Mouse (Mus musculus) layer of hippocampus, adult 2 months (tissue): Measurements from ENCODE around the gene Ppp1r16b. TPM values are rescaled to one million over a fixed set of nuclear protein-coding genes. Genes with fewer than 3 reads are reported as not detected.
A peak's percentile ranks its signal among the peaks of the same experiment; 100 is the strongest.

Experiments used
- DNase-seq, 2 experiments: peaks; one replicate each; pipeline ENCODE4 v3.0.0; 2022; ENCODE audit warnings: low spot score in 2 of 2
- H3K27ac ChIP-seq: fragments of 200-600 bp; 2 replicates; pipeline ENCODE4 v1.8.1; 2022
- H3K4me3 ChIP-seq: fragments of 200-600 bp; 2 replicates; pipeline ENCODE4 v1.8.1; 2022; ENCODE audit warnings: mild to moderate bottlenecking
- CTCF ChIP-seq: fragments of 200-600 bp; conservative IDR thresholded peaks from 2 replicates; pipeline ENCODE4 v1.8.1; 2022; ENCODE audit warnings: antibody characterized with exemption, mild to moderate bottlenecking, moderate library complexity
- total RNA-seq, 2 experiments: library from RNA; stranded (reverse); gene quantifications; 2 replicates each; pipeline ENCODE4 v1.2.3; 2021

Gene Ppp1r16b
- total RNA-seq, 2 experiments from 2014 or later = 147 to 150 TPM

- no peak for TF ChIP-seq CTCF
- H3K4me3 ChIP-seq = peak overlapping the region; percentile 95
- DNase-seq = no peak
- peak overlapping the region; percentile 98 for H3K27ac ChIP-seq
Measured at GRCm38 (mm10) chr2:158670571-158670970, 5.4 kb downstream of the Ppp1r16b start.

GRCm38 (mm10) chr2:158672829-158673228, 7.6 kb downstream of the Ppp1r16b start:
- no peak for TF ChIP-seq CTCF
- DNase-seq = no peak
- peak overlapping the region; percentile 83 for H3K27ac ChIP-seq
- peak overlapping the region; percentile 22; the same call in 1 of the 2 replicates for H3K4me3 ChIP-seq

DNA sequence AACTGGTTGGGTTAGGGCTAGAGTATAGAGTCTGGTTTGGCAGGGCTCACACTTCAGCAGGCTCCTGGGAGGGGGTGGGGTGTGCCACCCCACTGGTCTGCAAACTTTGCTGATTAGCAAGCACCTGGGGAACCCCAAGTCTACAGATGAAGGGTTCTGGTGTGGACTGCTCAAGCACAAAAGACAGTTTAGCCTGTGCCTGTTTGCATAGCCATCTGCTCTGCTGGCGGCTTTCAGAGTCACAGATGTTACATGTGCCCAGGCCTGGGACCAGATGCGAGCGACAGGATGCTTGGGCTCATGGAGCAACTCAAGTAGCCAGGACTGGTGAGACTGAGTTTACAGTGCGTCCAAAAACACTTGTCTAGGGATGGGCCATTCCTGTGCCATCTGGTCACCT, 8.3 kb downstream of the Ppp1r16b start:
- TF ChIP-seq CTCF = no peak
- no peak for DNase-seq
- Histone ChIP-seq H3K4me3 (peak overlapping the region; percentile 13; the same call in 1 of the 2 replicates), H3K27ac (peak overlapping the region; percentile 83)

DNA sequence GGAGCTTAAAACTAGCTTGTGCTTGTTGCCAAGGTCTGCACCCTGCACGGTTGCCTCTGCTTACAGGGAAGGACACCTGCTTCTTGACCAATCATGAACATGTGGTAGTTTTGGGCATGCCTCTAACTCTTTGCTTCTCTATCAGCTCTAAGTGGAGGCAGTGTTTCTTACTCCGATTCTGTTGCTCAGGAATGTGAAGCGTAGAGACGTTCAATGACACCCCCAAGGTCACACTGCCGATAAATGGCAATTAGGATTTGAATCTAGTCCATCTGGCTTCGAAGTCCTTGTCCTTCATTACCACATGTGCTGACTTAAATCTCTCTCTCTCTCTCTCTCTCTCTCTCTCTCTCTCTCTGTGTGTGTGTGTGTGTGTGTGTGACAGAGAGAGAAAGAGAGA, 8.9 kb downstream of the Ppp1r16b start:
- DNase-seq = no peak
- Histone ChIP-seq H3K27ac (peak overlapping the region; percentile 83; the same call in 1 of the 2 replicates), H3K4me3 (no peak overlapping the region)
- no peak for TF ChIP-seq CTCF

DNA sequence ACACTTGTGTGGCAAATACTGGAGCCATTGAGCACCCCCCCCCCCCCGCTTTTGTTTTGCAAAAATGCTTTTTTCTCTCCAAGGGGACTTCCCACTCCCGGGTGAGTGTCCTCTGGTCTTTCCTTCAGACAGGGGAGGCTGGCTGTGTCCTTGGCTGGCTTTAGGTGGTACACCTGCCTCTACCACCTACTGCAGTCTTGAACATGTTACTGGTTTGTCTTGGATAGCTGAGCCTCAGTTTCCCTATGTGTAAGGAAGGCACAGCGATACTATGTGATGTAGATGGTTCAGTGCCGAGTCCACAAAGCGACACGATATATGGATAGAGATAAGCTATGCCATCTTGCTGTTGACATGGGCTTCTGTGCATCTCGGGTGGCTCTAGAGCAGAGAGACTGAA, 9.6 kb downstream of the Ppp1r16b start:
- H3K4me3 ChIP-seq = no peak overlapping the region
- no peak for TF ChIP-seq CTCF
- peak overlapping the region; percentile 32; the same call in 1 of the 2 replicates for H3K27ac ChIP-seq
- no peak for DNase-seq

DNA sequence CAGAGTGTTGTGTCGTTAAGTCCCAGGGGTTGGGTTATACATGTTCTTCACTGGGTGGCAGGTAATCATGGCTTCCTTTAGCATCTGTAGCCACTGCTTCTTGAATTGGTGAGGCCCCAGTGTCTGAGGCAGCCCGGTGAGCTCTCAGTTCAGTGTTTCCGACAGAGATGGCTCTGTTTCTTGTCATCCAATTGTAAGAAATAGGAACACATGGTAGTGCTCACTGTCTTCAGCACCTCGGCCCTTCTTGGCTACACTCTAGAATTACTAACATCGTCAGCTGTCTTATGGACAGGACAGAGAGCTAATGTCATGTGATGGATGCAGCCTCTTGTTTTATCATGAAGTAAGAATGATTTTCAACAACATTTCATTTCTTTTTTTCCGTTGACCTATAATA, 10.0 kb downstream of the Ppp1r16b start:
- H3K4me3 ChIP-seq = no peak overlapping the region
- DNase-seq = no peak
- no peak for TF ChIP-seq CTCF
- H3K27ac ChIP-seq = peak overlapping the region; percentile 32; the same call in 1 of the 2 replicates

DNA sequence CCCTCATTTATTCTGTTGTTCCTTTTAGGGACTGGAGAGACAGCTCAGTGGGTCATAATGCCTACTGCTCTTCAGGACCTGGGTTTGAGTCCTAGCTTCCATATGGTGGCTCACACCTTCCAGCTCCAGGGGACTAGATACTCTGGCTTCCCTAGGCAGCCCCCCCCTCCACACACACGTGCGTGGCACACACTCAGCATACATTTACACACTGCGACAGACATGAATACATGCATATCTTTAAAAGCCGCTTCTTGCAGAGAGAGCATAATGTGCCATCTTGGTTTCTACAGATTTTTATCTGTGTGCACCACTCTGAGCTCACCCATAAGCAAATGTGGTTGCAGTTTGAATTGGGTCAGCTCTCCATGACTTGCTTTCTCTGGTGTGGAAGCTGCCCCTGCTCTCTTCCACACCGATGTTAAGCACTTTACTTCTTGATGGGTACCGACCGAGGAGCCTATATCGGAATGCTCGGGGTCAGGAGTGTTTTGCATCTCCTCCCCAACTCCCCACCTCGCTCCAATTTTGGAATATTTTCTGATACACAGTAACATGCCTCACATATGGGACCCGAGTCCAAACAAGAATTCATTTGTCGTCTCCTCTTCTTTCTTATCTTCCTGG, 10.8 kb downstream of the Ppp1r16b start:
- peak overlapping the region; percentile 12 for H3K27ac ChIP-seq
- TF ChIP-seq CTCF = no peak
- no peak overlapping the region for H3K4me3 ChIP-seq
- no peak for DNase-seq

DNA sequence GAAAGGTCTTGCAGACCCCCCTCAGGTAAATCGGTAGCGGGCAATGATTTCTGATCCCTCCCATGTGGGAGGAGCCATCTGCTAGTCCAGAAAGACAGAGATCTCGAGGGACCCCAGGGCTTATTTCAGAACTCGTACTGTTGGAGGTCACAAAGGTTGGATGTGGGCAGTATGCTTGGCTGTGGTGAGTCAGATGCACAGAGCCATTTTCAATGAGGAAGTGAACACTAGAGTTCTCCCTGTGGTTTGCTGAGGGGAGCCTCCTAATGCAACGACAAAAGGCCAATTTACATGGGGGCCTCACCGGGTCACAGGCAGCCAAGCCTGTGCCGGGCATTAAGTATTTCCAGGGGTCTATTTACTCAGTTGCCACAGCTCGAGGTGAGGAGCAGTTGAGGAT, 12.7 kb downstream of the Ppp1r16b start:
- no peak for DNase-seq
- TF ChIP-seq CTCF = no peak
- no peak overlapping the region for H3K4me3 ChIP-seq
- H3K27ac ChIP-seq = peak overlapping the region; percentile 25; the same call in 1 of the 2 replicates

DNA sequence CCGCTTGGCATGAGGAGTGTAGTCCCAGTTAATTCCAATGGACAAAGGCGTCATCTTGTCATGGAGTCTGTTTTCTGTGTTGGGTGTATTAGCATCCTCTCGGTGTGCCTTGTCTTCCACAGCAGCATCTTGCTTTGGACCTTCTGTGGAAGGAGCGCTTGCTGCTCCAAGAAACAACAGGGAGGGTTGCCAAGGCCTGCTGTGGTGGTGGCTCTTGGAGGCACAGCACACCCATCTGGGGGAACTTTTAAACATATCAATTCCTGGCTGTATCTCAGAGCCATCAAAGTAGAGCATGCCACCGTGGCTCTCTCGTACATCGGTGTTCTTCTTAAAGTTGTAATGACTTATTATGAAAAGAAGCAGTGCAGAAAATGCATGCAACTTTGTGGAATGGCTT, 13.9 kb downstream of the Ppp1r16b start:
- Histone ChIP-seq H3K27ac (peak overlapping the region; percentile 51; the same call in 1 of the 2 replicates), H3K4me3 (no peak overlapping the region)
- TF ChIP-seq CTCF = no peak
- DNase-seq = no peak

GRCm38 (mm10) chr2:158680357-158680889, 15.2 kb downstream of the Ppp1r16b start:
- no peak for DNase-seq
- H3K27ac ChIP-seq = peak overlapping the region; percentile 49; the same call in 1 of the 2 replicates
- H3K4me3 ChIP-seq = no peak overlapping the region
- TF ChIP-seq CTCF = no peak

- Histone ChIP-seq H3K27ac (peak overlapping the region; percentile 55; the same call in 1 of the 2 replicates), H3K4me3 (no peak overlapping the region)
- DNase-seq = no peak
- TF ChIP-seq CTCF = no peak
Measured at GRCm38 (mm10) chr2:158681714-158682113, 16.5 kb downstream of the Ppp1r16b start.

GRCm38 (mm10) chr2:158682344-158683037, 17.3 kb downstream of the Ppp1r16b start:
- no peak overlapping the region for H3K4me3 ChIP-seq
- no peak for DNase-seq
- no peak for TF ChIP-seq CTCF
- H3K27ac ChIP-seq = peak overlapping the region; percentile 3; the same call in 1 of the 2 replicates

DNA sequence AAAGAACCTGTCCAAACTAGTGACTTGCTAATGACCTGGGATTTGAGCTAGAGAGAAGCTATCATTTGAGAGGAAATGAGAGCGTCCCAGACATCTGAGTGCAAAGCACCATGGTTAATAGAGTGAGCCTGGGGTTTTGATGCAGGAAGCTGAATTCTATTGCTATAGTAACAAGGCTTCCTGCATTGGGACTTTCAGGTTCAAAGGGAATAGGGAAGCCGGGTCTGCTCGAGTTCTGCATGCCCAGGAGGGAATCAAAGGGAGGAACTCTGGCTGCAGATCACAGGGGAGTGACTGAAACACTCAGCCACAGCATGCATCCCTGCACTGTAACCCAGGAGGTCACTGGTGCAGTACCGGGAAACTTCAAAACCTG, 17.8 kb downstream of the Ppp1r16b start:
- no peak overlapping the region for H3K4me3 ChIP-seq
- TF ChIP-seq CTCF = no peak
- H3K27ac ChIP-seq = no peak overlapping the region
- DNase-seq = no peak
